In genomic region chr19:30406943-30407342, GRCm38 (mm10) we compare ENCODE assay signal across 24 mouse cellular contexts.
DNase-seq lines count a peak whose midpoint lies in the region; ATAC-seq lines count a peak whose summit lies in the region.
"Had no signal": no experiment of that assay in that cellular context is flagged by ENCODE, and none has a peak within 500 bp of the region (broad histone marks: within the 10 kb centered on the region; RNA-seq: fewer than 3 reads in every experiment).

No protein-coding gene starts in this region.

- WGBS in kidney, embryonic 15.5 days = 56% methylated on average over 6 of the region's 6 CpGs

- H3K4me3 ChIP-seq in kidney, embryonic 15.5 days (replicated peaks) = no peak overlapping the region
- H3K4me3 ChIP-seq: embryonic facial prominence, embryonic 13.5 days; forebrain, embryonic 10.5 days; forebrain, embryonic 15.5 days; heart, adult 2 months; heart, embryonic 12.5 days; neural tube, embryonic 13.5 days had no signal

- H3K36me3 ChIP-seq in kidney, embryonic 15.5 days = no peaks in the 10 kb centered on the region
- H3K36me3 ChIP-seq: embryonic facial prominence, embryonic 13.5 days; forebrain, embryonic 10.5 days; forebrain, embryonic 15.5 days; heart, embryonic 12.5 days; neural tube, embryonic 13.5 days had no signal

- peak overlapping the region; percentile 60 for H3K27ac ChIP-seq in kidney, embryonic 15.5 days
- H3K27ac ChIP-seq: embryonic facial prominence, embryonic 13.5 days; forebrain, embryonic 10.5 days; forebrain, embryonic 15.5 days; heart, adult 2 months; liver, embryonic 14.5 days; neural tube, embryonic 13.5 days had no signal

- H3K9ac ChIP-seq in kidney, embryonic 15.5 days = no peak overlapping the region
- H3K9ac ChIP-seq: embryonic facial prominence, embryonic 13.5 days; forebrain, embryonic 15.5 days; heart, embryonic 12.5 days; liver, embryonic 14.5 days; neural tube, embryonic 13.5 days had no signal

- H3K4me2 ChIP-seq in kidney, embryonic 15.5 days = peak overlapping the region; percentile 9; the same call in 1 of the 2 replicates
- H3K4me2 ChIP-seq: embryonic facial prominence, embryonic 13.5 days; forebrain, embryonic 15.5 days; heart, embryonic 12.5 days; midbrain, embryonic 11.5 days; neural tube, embryonic 13.5 days had no signal

- ATAC-seq in kidney, embryonic 15.5 days (replicated peaks; ENCODE audit: low FRiP score) = peak; percentile 79
- ATAC-seq: forebrain, embryonic 15.5 days; hindbrain, embryonic 16.5 days had no signal

- H3K4me1 ChIP-seq in kidney, embryonic 15.5 days = 0 out of 2 replicates have a peak, but pooled peaks cover 2% of the 10 kb centered on the region
- H3K4me1 ChIP-seq: embryonic facial prominence, embryonic 13.5 days; forebrain, embryonic 10.5 days; forebrain, embryonic 15.5 days; neural tube, embryonic 13.5 days had no signal

- H3K27me3 ChIP-seq in kidney, embryonic 15.5 days = no peaks in the 10 kb centered on the region
- H3K27me3 ChIP-seq: embryonic facial prominence, embryonic 13.5 days; forebrain, embryonic 15.5 days; heart, embryonic 12.5 days; neural tube, embryonic 13.5 days had no signal

- peak; percentile 40 for DNase-seq in R1 (ENCODE audit: low read depth, low spot score)
- DNase-seq in kidney, adult 18-20 months = peak; percentile 7
- peak; percentile 13 to 17 for DNase-seq in kidney, postnatal 36 days
- DNase-seq in right cerebral cortex, postnatal 10 days (ENCODE audit: low spot score in 2 of 2) = no peak
- no peak for DNase-seq in adrenal gland, postnatal 36 days
- DNase-seq in urinary bladder, postnatal 25 days (ENCODE audit: low spot score) = no peak
- DNase-seq: adrenal gland, postnatal 10 days; cerebellum, adult 11-12 months; cerebellum, adult 9-11 months; heart, adult 2 months; liver; lung, adult 2 months; lung, postnatal 10 days; thymus, adult 2 months; thymus, postnatal 4 days had no signal

- H3K9me3 ChIP-seq in kidney, embryonic 15.5 days (replicated peaks) = no peaks in the 10 kb centered on the region
- H3K9me3 ChIP-seq: embryonic facial prominence, embryonic 13.5 days; forebrain, embryonic 10.5 days; forebrain, embryonic 15.5 days; heart, embryonic 12.5 days; neural tube, embryonic 13.5 days had no signal

Comparison
In these comparisons a context has a peak if more than half of its experiments do, and no peak if none do; other contexts are left out.
1. DNase-seq: peak in R1 (single experiment), kidney, adult 18-20 months (single experiment) and kidney, postnatal 36 days (2 of 2); none in right cerebral cortex, postnatal 10 days (0 of 2), adrenal gland, postnatal 36 days (0 of 2) and urinary bladder, postnatal 25 days (single experiment).